Mouse (Mus musculus) ovary, adult 10 weeks (tissue): ENCODE measurements around the gene Zfp11. TPM values are rescaled to one million over a fixed set of nuclear protein-coding genes. Genes with fewer than 3 reads are reported as not detected.

ENCODE experiments used
- polyA plus RNA-seq: library from polyadenylated mRNA; stranded (reverse); fragments of 350-450 nt; fragmentation: Illumina TruSeq; extraction: RNeasy Lipid Tissue Mini Kit (QIAGEN cat#74804); gene quantifications from one replicate; pipeline ENCODE4 v1.2.3, GENCODE M21; 2014

Gene Zfp11
- 6.6 TPM for polyA plus RNA-seq

GRCm38 (mm10) chr5:129670036-129670458, at the start of gene Zfp11:
TSS of gene Zfp11 (minus strand) at chr5:129670099.

GRCm38 (mm10) chr5:129715326-129715861, 45.5 kb upstream of the Zfp11 start, which contains the start of gene Mrps17:
TSS of gene Mrps17 (plus strand) at chr5:129715497.

GRCm38 (mm10) chr5:129708412-129708811, 38.5 kb upstream of the Zfp11 start, which contains the start of gene Sept14:
TSS of gene Sept14 (minus strand) at chr5:129708512.

Other genes starting within 250 kb of the Zfp11 start
- gene Sfswap, start 168.9 kb downstream of the Zfp11 start, polyA plus RNA-seq, result 25.1 TPM
- gene Mmp17, start 85.9 kb downstream of the Zfp11 start, polyA plus RNA-seq, result 0.26 TPM
- not detected for gene Sept14, start 38.4 kb upstream of the Zfp11 start, polyA plus RNA-seq
- 78.4 TPM for gene Mrps17, start 45.4 kb upstream of the Zfp11 start, polyA plus RNA-seq
- gene Nipsnap2, start 55.0 kb upstream of the Zfp11 start, polyA plus RNA-seq, result 68.7 TPM
- gene Psph, start 117.3 kb upstream of the Zfp11 start, polyA plus RNA-seq, result 5.0 TPM
- gene Sumf2, start 176.9 kb upstream of the Zfp11 start, polyA plus RNA-seq, result 6.5 TPM
- 369 TPM for gene Chchd2, start 217.4 kb upstream of the Zfp11 start, polyA plus RNA-seq
- 18.1 TPM for gene Zbed5, start 225.6 kb upstream of the Zfp11 start, polyA plus RNA-seq
- gene Phkg1, start 228.4 kb upstream of the Zfp11 start, polyA plus RNA-seq, result 0.54 TPM
- gene Nupr1l, start 238.4 kb upstream of the Zfp11 start, polyA plus RNA-seq, result 2.2 TPM